Mouse (Mus musculus): ENCODE measurements at regions not wholly inside any gene's neighbourhood (a gene's known extent, or its start where the extent isn't known, plus 50 kb on each side); places are given as distances from the start of the nearest gene placed in this dataset.

GRCm38 (mm10) chr13:41694749-41695419 lies 89.2 kb downstream of the Tmem170b start:
- Histone ChIP-seq H3K4me2 (replicated peaks) (no peak overlapping the region), H3K4me1 (0 out of 2 replicates have a peak, but pooled peaks cover 3% of the 10 kb centered on the region), H3K36me3 (no peaks in the 10 kb centered on the region), H3K27me3 (no peaks in the 10 kb centered on the region), H3K9ac (no peak overlapping the region), H3K4me3 (no peak overlapping the region), H3K9me3 (no peaks in the 10 kb centered on the region), H3K27ac (no peak overlapping the region)
- 75% methylated on average over 9 of the region's 9 CpGs for WGBS
- no peak for ATAC-seq (ENCODE audit: low FRiP score, low read depth)

GRCm38 (mm10) chr13:41696767-41697445 lies 91.2 kb downstream of the Tmem170b start:
- H3K27ac ChIP-seq, result no peak overlapping the region

GRCm38 (mm10) chr13:41701345-41701744 lies 95.6 kb downstream of the Tmem170b start:
- no peak for ATAC-seq (ENCODE audit: low FRiP score, low read depth)
- no peak overlapping the region for H3K4me3 ChIP-seq

More at GRCm38 (mm10) chr13:41696767-41697445, 91.2 kb downstream of the Tmem170b start:
- ATAC-seq (ENCODE audit: low FRiP score, low read depth), result no peak
- Histone ChIP-seq H3K27me3 (no peaks in the 10 kb centered on the region), H3K9me3 (no peaks in the 10 kb centered on the region), H3K9ac (no peak overlapping the region), H3K4me2 (replicated peaks) (no peak overlapping the region), H3K4me3 (no peak overlapping the region), H3K36me3 (no peaks in the 10 kb centered on the region), H3K4me1 (peaks cover 9% of the 10 kb centered on the region; the same call in 1 of the 2 replicates)
- WGBS, result 53% methylated on average over 7 of the region's 7 CpGs

GRCm38 (mm10) chr13:41701829-41702231 lies 96.1 kb downstream of the Tmem170b start:
- ATAC-seq (ENCODE audit: low FRiP score, low read depth), result no peak
- H3K36me3 ChIP-seq, result no peaks in the 10 kb centered on the region
- no peak overlapping the region for H3K4me3 ChIP-seq
- H3K27ac ChIP-seq, result no peak overlapping the region
- WGBS, result 48% methylated on average over 8 of the region's 8 CpGs
- H3K9ac ChIP-seq, result no peak overlapping the region
- H3K9me3 ChIP-seq, result no peaks in the 10 kb centered on the region
- H3K27me3 ChIP-seq, result no peaks in the 10 kb centered on the region
- no peak overlapping the region for H3K4me2 ChIP-seq (replicated peaks)
- peaks cover 7% of the 10 kb centered on the region; the same call in 1 of the 2 replicates for H3K4me1 ChIP-seq

More at GRCm38 (mm10) chr13:41701345-41701744, 95.6 kb downstream of the Tmem170b start:
- Histone ChIP-seq H3K36me3 (no peaks in the 10 kb centered on the region), H3K4me2 (replicated peaks) (no peak overlapping the region), H3K9me3 (no peaks in the 10 kb centered on the region), H3K27ac (no peak overlapping the region), H3K9ac (no peak overlapping the region), H3K27me3 (no peaks in the 10 kb centered on the region), H3K4me1 (peaks cover 9% of the 10 kb centered on the region; the same call in 1 of the 2 replicates)
- 62% methylated on average over 3 of the region's 3 CpGs for WGBS

- Histone ChIP-seq H3K27ac (no peak overlapping the region), H3K9me3 (no peaks in the 10 kb centered on the region), H3K27me3 (no peaks in the 10 kb centered on the region), H3K4me2 (replicated peaks) (no peak overlapping the region), H3K36me3 (no peaks in the 10 kb centered on the region), H3K9ac (no peak overlapping the region), H3K4me3 (no peak overlapping the region), H3K4me1 (peaks cover 6% of the 10 kb centered on the region; the same call in 1 of the 2 replicates)
- ATAC-seq (ENCODE audit: low FRiP score, low read depth), result no peak
- WGBS, result 82% methylated on average over 2 of the region's 2 CpGs
Measured at GRCm38 (mm10) chr13:41703196-41703595, 97.5 kb downstream of the Tmem170b start.

GRCm38 (mm10) chr13:41703618-41704017 lies 97.9 kb downstream of the Tmem170b start:
- no peak overlapping the region for H3K4me3 ChIP-seq
- peaks cover 6% of the 10 kb centered on the region; the same call in 1 of the 2 replicates for H3K4me1 ChIP-seq
- ATAC-seq (ENCODE audit: low FRiP score, low read depth), result no peak
- H3K9me3 ChIP-seq, result no peaks in the 10 kb centered on the region
- H3K36me3 ChIP-seq, result no peaks in the 10 kb centered on the region
- no peaks in the 10 kb centered on the region for H3K27me3 ChIP-seq
- no peak overlapping the region for H3K27ac ChIP-seq
- H3K4me2 ChIP-seq (replicated peaks), result no peak overlapping the region
- WGBS, result 80% methylated on average over 8 of the region's 8 CpGs
- no peak overlapping the region for H3K9ac ChIP-seq

- no peak overlapping the region for H3K27ac ChIP-seq
- H3K9ac ChIP-seq, result no peak overlapping the region
- H3K36me3 ChIP-seq, result no peaks in the 10 kb centered on the region
- no peak overlapping the region for H3K4me2 ChIP-seq (replicated peaks)
- no peak overlapping the region for H3K4me3 ChIP-seq
- no peaks in the 10 kb centered on the region for H3K9me3 ChIP-seq
- WGBS, result 93% methylated on average over 2 of the region's 2 CpGs
- no peaks in the 10 kb centered on the region for H3K27me3 ChIP-seq
- no peak for ATAC-seq (ENCODE audit: low FRiP score, low read depth)
- H3K4me1 ChIP-seq, result peaks cover 9% of the 10 kb centered on the region; the same call in 1 of the 2 replicates
Measured at GRCm38 (mm10) chr13:41704806-41705205, 99.1 kb downstream of the Tmem170b start.

GRCm38 (mm10) chr13:41705636-41706035 lies 99.9 kb downstream of the Tmem170b start:
- no peak for ATAC-seq (ENCODE audit: low FRiP score, low read depth)
- H3K36me3 ChIP-seq, result no peaks in the 10 kb centered on the region
- no peak overlapping the region for H3K9ac ChIP-seq
- 72% methylated on average over 4 of the region's 4 CpGs for WGBS
- H3K4me2 ChIP-seq (replicated peaks), result no peak overlapping the region
- no peak overlapping the region for H3K4me3 ChIP-seq
- no peak overlapping the region for H3K27ac ChIP-seq
- no peaks in the 10 kb centered on the region for H3K27me3 ChIP-seq
- H3K9me3 ChIP-seq, result no peaks in the 10 kb centered on the region
- H3K4me1 ChIP-seq, result peaks cover 10% of the 10 kb centered on the region; the same call in 1 of the 2 replicates

GRCm38 (mm10) chr13:41707811-41708210 lies 102.1 kb downstream of the Tmem170b start:
- Histone ChIP-seq H3K9ac (no peak overlapping the region), H3K27me3 (no peaks in the 10 kb centered on the region), H3K4me2 (replicated peaks) (no peak overlapping the region), H3K9me3 (no peaks in the 10 kb centered on the region), H3K36me3 (no peaks in the 10 kb centered on the region), H3K4me1 (0 out of 2 replicates have a peak, but pooled peaks cover 7% of the 10 kb centered on the region), H3K4me3 (no peak overlapping the region), H3K27ac (no peak overlapping the region)
- ATAC-seq (ENCODE audit: low FRiP score, low read depth), result no peak
- WGBS, result 85% methylated on average over 7 of the region's 7 CpGs

- Histone ChIP-seq H3K4me1 (0 out of 2 replicates have a peak, but pooled peaks cover 7% of the 10 kb centered on the region), H3K4me2 (replicated peaks) (no peak overlapping the region), H3K4me3 (no peak overlapping the region), H3K9me3 (no peaks in the 10 kb centered on the region), H3K27me3 (no peaks in the 10 kb centered on the region), H3K9ac (no peak overlapping the region), H3K36me3 (no peaks in the 10 kb centered on the region), H3K27ac (no peak overlapping the region)
- 54% methylated on average over 7 of the region's 7 CpGs for WGBS
- ATAC-seq (ENCODE audit: low FRiP score, low read depth), result no peak
Measured at GRCm38 (mm10) chr13:41709071-41709470, 103.4 kb downstream of the Tmem170b start.

- Histone ChIP-seq H3K9me3 (no peaks in the 10 kb centered on the region), H3K4me1 (0 out of 2 replicates have a peak, but pooled peaks cover 7% of the 10 kb centered on the region), H3K4me3 (no peak overlapping the region), H3K4me2 (replicated peaks) (no peak overlapping the region), H3K27ac (no peak overlapping the region), H3K27me3 (no peaks in the 10 kb centered on the region), H3K9ac (no peak overlapping the region), H3K36me3 (no peaks in the 10 kb centered on the region)
- ATAC-seq (ENCODE audit: low FRiP score, low read depth), result peak; percentile 57
- 37% methylated on average over 24 of the region's 24 CpGs for WGBS
Measured at GRCm38 (mm10) chr13:41709475-41710227, 103.9 kb downstream of the Tmem170b start.

- 24% methylated on average over 8 of the region's 8 CpGs for WGBS
- H3K9me3 ChIP-seq, result no peaks in the 10 kb centered on the region
- H3K4me1 ChIP-seq, result 0 out of 2 replicates have a peak, but pooled peaks cover 7% of the 10 kb centered on the region
- no peak overlapping the region for H3K4me2 ChIP-seq (replicated peaks)
- no peak overlapping the region for H3K4me3 ChIP-seq
- no peaks in the 10 kb centered on the region for H3K27me3 ChIP-seq
- ATAC-seq (ENCODE audit: low FRiP score, low read depth), result no peak
- no peaks in the 10 kb centered on the region for H3K36me3 ChIP-seq
- H3K27ac ChIP-seq, result no peak overlapping the region
- H3K9ac ChIP-seq, result no peak overlapping the region
Measured at GRCm38 (mm10) chr13:41712616-41713015, 106.9 kb downstream of the Tmem170b start.
